Mouse (Mus musculus) liver, postnatal 0 days (tissue): ENCODE measurements around the gene Scml4.
A peak's percentile ranks its signal among the peaks of the same experiment; 100 is the strongest.

Experiments
- CTCF ChIP-seq: sonication (generic); IDR thresholded peaks from 2 replicates; pipeline ENCODE4 v1.5.1; 2016; ENCODE audit warnings: antibody characterized with exemption, low read depth
- EP300 ChIP-seq: IDR thresholded peaks from 2 replicates; pipeline ENCODE4 v1.6.1; 2016; ENCODE audit warnings: antibody characterized with exemption, low read depth, mild to moderate bottlenecking

DNA sequence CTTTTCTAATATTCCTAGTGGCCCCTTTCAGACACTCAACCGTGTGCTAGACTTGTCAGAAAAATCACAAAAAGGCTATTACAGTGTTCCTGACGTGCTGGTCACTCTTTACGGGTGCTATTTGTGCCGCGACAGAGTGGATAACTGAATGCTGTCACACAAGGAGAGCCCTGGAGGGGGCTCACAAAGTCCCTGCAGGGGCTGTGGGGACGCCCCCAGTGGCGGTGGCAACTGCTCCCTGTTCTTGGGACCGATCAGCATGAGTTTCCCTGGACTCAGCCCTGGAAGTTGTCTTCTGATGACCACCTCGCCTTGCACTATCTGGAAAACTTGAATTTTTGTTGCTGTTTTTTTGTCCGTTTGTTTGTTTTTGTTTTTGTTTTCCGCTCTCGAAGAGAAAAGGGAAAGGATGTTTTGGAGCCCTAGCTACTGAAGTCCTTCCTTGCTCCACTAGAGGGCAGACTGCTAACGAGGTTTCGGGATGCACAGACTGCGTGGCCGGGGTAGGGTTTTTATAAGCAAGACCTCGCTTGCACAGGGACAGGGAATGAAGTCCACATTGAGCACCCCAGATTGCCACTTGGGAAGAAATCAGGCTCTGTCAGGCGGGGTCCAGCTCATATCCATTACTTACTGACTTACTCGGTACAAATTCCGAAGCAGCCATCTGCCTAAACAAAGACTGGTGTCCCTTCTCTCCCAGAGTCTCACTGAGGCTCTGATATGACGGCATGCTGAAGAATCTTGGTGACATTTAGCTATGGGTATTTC, 97.9 kb downstream of the Scml4 start:
- TF ChIP-seq CTCF (peak; percentile 83), EP300 (no peak)
